Mouse (Mus musculus): ENCODE results near the gene Slit3.

GRCm38 (mm10) chr11:35491701-35492100 is 370.7 kb downstream of the Slit3 start:
- no peak for TF ChIP-seq ZKSCAN1 (IDR thresholded peaks at IDR 0.05; ENCODE audit: low read depth, low read length)
- no peak for TF ChIP-seq POLR2AphosphoS2 (IDR thresholded peaks at IDR 0.05; ENCODE audit: low read length)
- TF ChIP-seq CTCF (IDR thresholded peaks at IDR 0.05 in 2 of 3, conservative IDR thresholded peaks at IDR 0.05 in 1 of 3; ENCODE audit: control insufficient read depth in 1 of 3, insufficient read depth in 1 of 3, low read depth in 2 of 3, low read length in 3 of 3, poor library complexity in 1 of 3, severe bottlenecking in 1 of 3) = no peak
- no peak for TF ChIP-seq UBTF (IDR thresholded peaks at IDR 0.05; ENCODE audit: borderline replicate concordance, insufficient read depth, low read depth, low read length)
- TF ChIP-seq MAZ (IDR thresholded peaks at IDR 0.05; ENCODE audit: low read depth, low read length) = no peak
- no peak for TF ChIP-seq CHD2 (IDR thresholded peaks at IDR 0.05; ENCODE audit: low read length)
- TF ChIP-seq GATA1 (IDR thresholded peaks at IDR 0.05; ENCODE audit: low read depth, low read length) = no peak
- TF ChIP-seq ZNF384 (IDR thresholded peaks at IDR 0.05; ENCODE audit: low read depth, low read length) = no peak
- no peak for TF ChIP-seq EP300 (IDR thresholded peaks at IDR 0.05; ENCODE audit: low read depth in 1 of 2, low read length in 2 of 2)

Data from MEL (cell line).